20 mouse cellular contexts compared by ENCODE assay signal in the genomic region with DNA sequence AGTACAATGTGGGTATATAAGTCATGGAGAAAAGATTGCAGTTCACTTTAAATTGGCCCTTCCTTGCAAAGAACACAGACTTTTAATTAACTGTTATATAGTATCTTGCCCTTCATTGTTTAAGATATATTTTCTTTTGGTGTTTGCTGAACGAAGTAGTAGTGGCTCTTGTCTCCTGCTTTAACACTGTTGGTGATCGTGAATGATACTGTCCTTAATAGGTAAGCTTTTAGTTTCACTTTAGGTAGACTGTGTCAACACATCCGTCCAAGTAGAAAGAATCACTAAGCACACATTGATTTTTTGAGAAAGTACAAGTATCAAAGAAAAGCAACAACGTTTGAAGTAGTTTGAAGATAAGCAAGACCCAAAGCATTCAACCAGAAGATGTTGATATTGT. TPM values are rescaled to one million over a fixed set of nuclear protein-coding genes. Genes with fewer than 3 reads are reported as not detected.
A peak's percentile ranks its signal among the peaks of the same experiment; 100 is the strongest.
DNase-seq lines count a peak whose midpoint lies in the region; ATAC-seq and TF ChIP-seq lines count a peak whose summit lies in the region.
"Had no signal": no experiment of that assay in that cellular context is flagged by ENCODE, and none has a peak within 500 bp of the region (broad histone marks: within the 10 kb centered on the region; RNA-seq: fewer than 3 reads in every experiment).

No protein-coding gene starts in this region.

- in situ Hi-C loops in CH12.LX (cut with MboI; ENCODE audit: low pct_ligation_motif_present, low pct_unique_long_range_greater_than_20kb, low sequenced_read_pairs) = no loop called here

- 15% methylated on average over 4 of the region's 4 CpGs for WGBS in liver, adult 2 months
- WGBS in liver, embryonic 11.5 days = 66% methylated on average over 4 of the region's 4 CpGs
- 68% methylated on average over 4 of the region's 4 CpGs for WGBS in intestine, embryonic 15.5 days
- 74% methylated on average over 4 of the region's 4 CpGs for WGBS in forebrain, embryonic 12.5 days
- 79% methylated on average over 4 of the region's 4 CpGs for WGBS in hindbrain, embryonic 12.5 days

- H3K27me3 ChIP-seq in liver, adult 2 months (ENCODE audit: control insufficient read depth, insufficient read depth, low read length) = no peaks in the 10 kb centered on the region
- no peaks in the 10 kb centered on the region for H3K27me3 ChIP-seq in liver, embryonic 11.5 days (replicated peaks; ENCODE audit: control insufficient read depth, insufficient read depth, low read length)
- no peaks in the 10 kb centered on the region for H3K27me3 ChIP-seq in CH12.LX (replicated peaks)
- no peaks in the 10 kb centered on the region for H3K27me3 ChIP-seq in intestine, embryonic 15.5 days (replicated peaks)
- no peaks in the 10 kb centered on the region for H3K27me3 ChIP-seq in forebrain, embryonic 12.5 days
- no peaks in the 10 kb centered on the region for H3K27me3 ChIP-seq in hindbrain, embryonic 12.5 days
- H3K27me3 ChIP-seq: heart, embryonic 13.5 days had no signal

- dilution Hi-C loops in CH12.LX (cut with MboI; ENCODE audit: extremely low pct_ligation_motif_present, extremely low pct_unique_long_range_greater_than_20kb, low sequenced_read_pairs) = no loop called here

- H3K9me3 ChIP-seq in liver, embryonic 11.5 days (ENCODE audit: control insufficient read depth, low read length) = no peaks in the 10 kb centered on the region
- H3K9me3 ChIP-seq in CH12.LX (replicated peaks; ENCODE audit: low read length) = no peaks in the 10 kb centered on the region
- no peaks in the 10 kb centered on the region for H3K9me3 ChIP-seq in intestine, embryonic 15.5 days
- H3K9me3 ChIP-seq in forebrain, embryonic 12.5 days = no peaks in the 10 kb centered on the region
- H3K9me3 ChIP-seq in hindbrain, embryonic 12.5 days (replicated peaks) = no peaks in the 10 kb centered on the region
- H3K9me3 ChIP-seq: embryonic facial prominence, embryonic 10.5 days; heart, embryonic 13.5 days had no signal

- TF ChIP-seq RAD21 in CH12.LX (IDR thresholded peaks at IDR 0.05; ENCODE audit: low read depth, low read length) = no peak

- no peaks in the 10 kb centered on the region for H3K36me3 ChIP-seq in liver, adult 2 months (ENCODE audit: control insufficient read depth, insufficient read depth, low read length)
- H3K36me3 ChIP-seq in liver, embryonic 11.5 days (ENCODE audit: control insufficient read depth, insufficient read depth, low read length) = no peaks in the 10 kb centered on the region
- no peaks in the 10 kb centered on the region for H3K36me3 ChIP-seq in CH12.LX (replicated peaks in 1 of 2; ENCODE audit: control insufficient read depth in 1 of 2, insufficient read depth in 1 of 2, low read length in 1 of 2)
- H3K36me3 ChIP-seq in intestine, embryonic 15.5 days = no peaks in the 10 kb centered on the region
- H3K36me3 ChIP-seq in forebrain, embryonic 12.5 days (replicated peaks) = no peaks in the 10 kb centered on the region
- no peaks in the 10 kb centered on the region for H3K36me3 ChIP-seq in hindbrain, embryonic 12.5 days
- H3K36me3 ChIP-seq: embryonic facial prominence, embryonic 10.5 days; heart, embryonic 13.5 days had no signal

- no peaks in the 10 kb centered on the region for H3K4me1 ChIP-seq in liver, adult 2 months (ENCODE audit: control insufficient read depth, insufficient read depth, low read length)
- H3K4me1 ChIP-seq in liver, embryonic 11.5 days (replicated peaks; ENCODE audit: control insufficient read depth, insufficient read depth, low read length) = no peaks in the 10 kb centered on the region
- H3K4me1 ChIP-seq in CH12.LX (ENCODE audit: control insufficient read depth in 1 of 2, insufficient read depth in 2 of 2) = no peaks in the 10 kb centered on the region
- H3K4me1 ChIP-seq in intestine, embryonic 15.5 days (replicated peaks) = no peaks in the 10 kb centered on the region
- H3K4me1 ChIP-seq in forebrain, embryonic 12.5 days = no peaks in the 10 kb centered on the region
- no peaks in the 10 kb centered on the region for H3K4me1 ChIP-seq in hindbrain, embryonic 12.5 days
- H3K4me1 ChIP-seq: embryonic facial prominence, embryonic 10.5 days; heart, embryonic 13.5 days had no signal

- H3K79me2 ChIP-seq in liver, adult 2 months (ENCODE audit: control insufficient read depth, insufficient read depth, low read length) = no peaks in the 10 kb centered on the region
- no peaks in the 10 kb centered on the region for H3K79me2 ChIP-seq in CH12.LX (replicated peaks; ENCODE audit: control insufficient read depth, extremely low read depth, insufficient read depth, poor library complexity, severe bottlenecking)

- H3K27ac ChIP-seq in liver, adult 2 months (replicated peaks; ENCODE audit: insufficient read depth, low read depth, low read length) = no peak overlapping the region
- H3K27ac ChIP-seq in liver, embryonic 11.5 days (ENCODE audit: low read depth, low read length) = no peak overlapping the region
- no peak overlapping the region for H3K27ac ChIP-seq in CH12.LX (ENCODE audit: insufficient read depth, low read depth)
- no peak overlapping the region for H3K27ac ChIP-seq in intestine, embryonic 15.5 days
- no peak overlapping the region for H3K27ac ChIP-seq in forebrain, embryonic 12.5 days
- no peak overlapping the region for H3K27ac ChIP-seq in hindbrain, embryonic 12.5 days
- H3K27ac ChIP-seq: embryonic facial prominence, embryonic 10.5 days; gastrocnemius, adult 2 months; heart, embryonic 13.5 days had no signal

- DNase-seq in liver, adult 2 months (ENCODE audit: extremely low read depth, low read depth, low spot score) = peak; percentile 82
- no peak for DNase-seq in liver, embryonic 11.5 days (ENCODE audit: low spot score)
- DNase-seq in A20 (ENCODE audit: low read depth, low spot score) (peak; percentile 48), CH12.LX (ENCODE audit: extremely low read depth) (no peak)
- DNase-seq in heart, adult 18-20 months = no peak
- DNase-seq: adrenal gland, postnatal 14 days; cerebellum, adult 11-12 months; cerebellum, adult 9-10 months; cerebellum, postnatal 36 days; gastrocnemius, adult 2 months; gastrocnemius, postnatal 25 days; heart, postnatal 36 days had no signal

- H3K4me3 ChIP-seq in liver, adult 2 months (ENCODE audit: insufficient read depth, low read depth, low read length) = peak overlapping the region; percentile 11; the same call in 1 of the 2 replicates
- H3K4me3 ChIP-seq in liver, embryonic 11.5 days (ENCODE audit: low read depth, low read length) = no peak overlapping the region
- H3K4me3 ChIP-seq in CH12.LX (replicated peaks in 1 of 3; ENCODE audit: low read depth in 2 of 3, low read length in 2 of 3, poor library complexity in 1 of 3) = no peak overlapping the region
- no peak overlapping the region for H3K4me3 ChIP-seq in intestine, embryonic 15.5 days (replicated peaks)
- no peak overlapping the region for H3K4me3 ChIP-seq in forebrain, embryonic 12.5 days (replicated peaks)
- no peak overlapping the region for H3K4me3 ChIP-seq in hindbrain, embryonic 12.5 days
- H3K4me3 ChIP-seq: embryonic facial prominence, embryonic 10.5 days; gastrocnemius, adult 2 months; heart, embryonic 13.5 days had no signal

- no peak for TF ChIP-seq POLR2A in liver, adult 2 months (IDR thresholded peaks at IDR 0.05; ENCODE audit: extremely low read depth, insufficient read depth, low read length)
- TF ChIP-seq POLR2A in CH12.LX (IDR thresholded peaks at IDR 0.05; ENCODE audit: low read depth, low read length) = no peak

- no peak overlapping the region for H3K4me2 ChIP-seq in liver, embryonic 11.5 days
- peak overlapping the region; percentile 44; the same call in 1 of the 2 replicates for H3K4me2 ChIP-seq in CH12.LX (ENCODE audit: insufficient read depth, low read depth, poor library complexity, severe bottlenecking)
- no peak overlapping the region; the same call in 1 of the 2 replicates for H3K4me2 ChIP-seq in intestine, embryonic 15.5 days (replicated peaks)
- H3K4me2 ChIP-seq in forebrain, embryonic 12.5 days = no peak overlapping the region
- no peak overlapping the region for H3K4me2 ChIP-seq in hindbrain, embryonic 12.5 days (replicated peaks)
- H3K4me2 ChIP-seq: heart, embryonic 13.5 days had no signal

- TF ChIP-seq EP300 in CH12.LX (IDR thresholded peaks at IDR 0.05; ENCODE audit: low read length) = no peak

- no peak overlapping the region for H3K9ac ChIP-seq in liver, adult 2 months (ENCODE audit: low read depth, low read length)
- H3K9ac ChIP-seq in liver, embryonic 11.5 days (ENCODE audit: low read depth, low read length) = no peak overlapping the region
- no peak overlapping the region; the same call in 1 of the 2 replicates for H3K9ac ChIP-seq in CH12.LX (ENCODE audit: insufficient read depth, low read depth)
- H3K9ac ChIP-seq in intestine, embryonic 15.5 days = no peak overlapping the region
- no peak overlapping the region for H3K9ac ChIP-seq in forebrain, embryonic 12.5 days
- no peak overlapping the region for H3K9ac ChIP-seq in hindbrain, embryonic 12.5 days
- H3K9ac ChIP-seq: heart, embryonic 13.5 days had no signal

- ATAC-seq in liver, embryonic 11.5 days (replicated peaks; ENCODE audit: low FRiP score) = no peak
- peak; percentile 75 for ATAC-seq in intestine, embryonic 15.5 days
- ATAC-seq in forebrain, embryonic 12.5 days (ENCODE audit: low FRiP score) = no peak
- ATAC-seq in hindbrain, embryonic 12.5 days (ENCODE audit: low FRiP score) = no peak
- ATAC-seq: forebrain, embryonic 14.5 days; hindbrain, embryonic 16.5 days had no signal

- TF ChIP-seq CTCF in liver, adult 2 months (IDR thresholded peaks at IDR 0.05; ENCODE audit: low read depth, low read length) = no peak
- no peak for TF ChIP-seq CTCF in CH12.LX (conservative IDR thresholded peaks at IDR 0.05 in 1 of 2, IDR thresholded peaks at IDR 0.05 in 1 of 2; ENCODE audit: low read depth in 2 of 2, low read length in 2 of 2)

TF ChIP-seq in CH12.LX, 34 proteins besides CTCF, POLR2A, EP300 and RAD21:
- TF ChIP-seq HCFC1 (IDR thresholded peaks at IDR 0.05; ENCODE audit: low read depth, low read length) = no peak
- no peak for TF ChIP-seq BHLHE40 (IDR thresholded peaks at IDR 0.05; ENCODE audit: low read depth, low read length)
TF ChIP-seq in CH12.LX: peak in this region for 0.

RNA-seq across cellular contexts. Expression of gene Gm6377, which starts 35.7 kb away (rescaled TPM):
- 1.3 and 1.5 TPM in 2 replicates for total RNA-seq in liver, adult 2 months (2014; rRNA removed)
- 0.05 TPM in 1 of 2 replicates, not detected in the other for polyA plus RNA-seq in liver, adult 2 months (2012; rRNA removed)
- 0.21 and 0.30 TPM in 2 replicates for polyA plus RNA-seq in liver, embryonic 11.5 days (2014; fragmentation: Nextera tagmentation; extraction: Ambion mirVana)
- 0.34 and 0.46 TPM in 2 replicates for total RNA-seq in CH12.LX (2012; rRNA removed)
- total RNA-seq in CH12.LX (2014; rRNA removed) = 1.2 and 1.8 TPM in 2 replicates
- 0.56 and 1.4 TPM in 2 replicates for polyA plus RNA-seq in CH12.LX (2012; ENCODE audit: insufficient read length, low read depth)
- 0.28 TPM in 2 replicates for polyA plus RNA-seq in intestine, embryonic 15.5 days (2015; fragmentation: Nextera tagmentation; extraction: Ambion mirVana)
- under 1 TPM; 0.10 to 0.13 TPM for total RNA-seq in heart, adult 18-20 months (2021)
- polyA plus RNA-seq in forebrain, embryonic 12.5 days (2016; fragmentation: Nextera tagmentation; extraction: Ambion mirVana) = not detected in 2 replicates
- 0.40 TPM in 1 of 2 replicates, not detected in the other for polyA plus RNA-seq in hindbrain, embryonic 12.5 days (2016; fragmentation: Nextera tagmentation; extraction: Ambion mirVana)
- total RNA-seq: adrenal gland, postnatal 14 days; gastrocnemius, adult 2 months; gastrocnemius, postnatal 25 days had no signal
- polyA plus RNA-seq: hindbrain, embryonic 11.5 days; hindbrain, embryonic 16.5 days had no signal

Comparison
In these comparisons a context has a peak if more than half of its experiments do, and no peak if none do; other contexts are left out.
1. DNase-seq: peak in liver, adult 2 months (single experiment) and A20 (single experiment); none in liver, embryonic 11.5 days (single experiment), CH12.LX (single experiment) and heart, adult 18-20 months (0 of 2).